Mouse (Mus musculus) gastrocnemius, postnatal 25 days (tissue): ENCODE results near the gene Setx. TPM values are rescaled to one million over a fixed set of nuclear protein-coding genes. Genes with fewer than 3 reads are reported as not detected.
A peak's percentile ranks its signal among the peaks of the same experiment; 100 is the strongest.

Experiments
- DNase-seq: peaks from one replicate; pipeline ENCODE4 v3.0.0; 2022
- total RNA-seq, 2 experiments: library from RNA; stranded (reverse); gene quantifications; 1 replicate in 1 of 2; 2 replicates in 1 of 2; pipeline ENCODE4 v1.2.3; 2021

The Setx gene
- total RNA-seq, 2 experiments from 2014 or later: 23.2 to 26.9 TPM

DNA sequence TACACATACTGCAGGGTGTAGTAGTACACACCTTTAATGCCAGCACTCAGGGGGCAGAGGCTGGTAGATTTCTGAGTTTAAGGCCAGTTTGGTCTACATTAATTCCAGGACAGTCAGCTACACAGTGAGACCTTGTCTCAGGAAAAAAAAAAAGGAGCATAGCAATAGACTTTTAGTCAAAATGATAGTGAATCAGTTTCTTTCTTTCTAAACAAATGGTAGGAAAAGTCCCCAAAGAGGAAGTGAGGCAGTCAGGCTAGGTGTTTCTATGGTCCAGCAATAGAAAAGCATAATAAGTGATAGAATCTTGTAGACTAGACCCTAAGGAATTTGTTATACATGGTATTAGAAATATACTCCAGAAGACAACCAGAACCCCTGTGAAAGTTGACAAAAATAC is 11.2 kb downstream of the Setx start:
- no peak for DNase-seq

DNA sequence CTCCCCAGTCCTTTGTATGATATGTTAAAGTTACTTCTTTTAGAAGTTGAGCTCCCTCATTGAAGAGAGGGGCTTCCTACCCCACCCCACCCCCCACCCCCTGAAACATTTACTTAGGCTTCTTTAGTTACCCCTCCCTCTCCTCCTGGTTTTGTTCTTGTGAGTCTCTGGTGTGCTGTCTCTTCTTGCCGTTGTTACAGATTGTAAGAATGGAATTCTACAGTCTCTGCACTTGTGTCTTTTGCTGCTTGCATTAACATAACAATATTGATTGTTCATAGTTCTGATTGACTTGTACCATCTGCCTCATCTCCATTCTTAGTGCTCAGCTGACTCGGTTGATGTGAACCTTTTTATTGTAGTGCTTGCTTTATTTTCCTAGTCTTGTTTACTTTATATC is 28.0 kb downstream of the Setx start:
- no peak for DNase-seq

DNA sequence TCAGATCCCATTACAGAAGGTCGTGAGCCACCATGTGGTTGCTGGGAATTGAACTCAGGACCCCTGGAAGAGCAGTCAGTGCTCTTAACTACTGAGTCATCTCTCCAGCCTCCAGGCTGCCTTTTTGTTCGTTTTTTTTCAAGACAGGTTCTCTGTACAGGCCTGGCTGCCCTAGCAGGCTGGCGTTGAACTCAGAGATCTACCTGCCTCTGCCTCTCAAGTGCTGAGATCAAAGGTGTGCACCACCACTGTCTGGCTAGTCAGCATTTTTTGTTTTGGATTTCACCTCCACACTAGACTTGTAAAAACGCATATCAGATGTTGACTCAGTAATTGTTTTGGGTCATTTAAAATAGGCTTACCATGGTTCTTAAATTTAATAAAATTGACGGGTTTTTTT is 44.1 kb downstream of the Setx start:
- no peak for DNase-seq

DNA sequence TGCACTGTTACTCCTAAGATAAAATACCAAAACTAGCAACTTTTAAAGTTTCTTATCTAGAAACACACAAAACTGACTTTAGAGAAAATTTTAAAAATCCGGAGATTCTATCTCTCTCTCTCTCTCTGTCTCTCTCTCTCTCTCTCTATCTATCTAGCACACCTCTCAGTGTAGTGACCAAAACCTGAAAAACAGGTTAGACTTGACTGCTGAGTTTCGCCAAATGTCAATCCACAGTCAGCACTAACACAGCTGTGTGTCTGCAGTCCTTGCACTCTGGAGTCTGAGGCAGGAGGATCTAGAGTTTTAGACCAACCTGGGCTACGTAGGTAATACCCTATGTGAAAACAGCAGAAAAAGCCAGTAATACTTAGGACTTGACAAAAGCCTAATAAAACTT is 50.9 kb downstream of the Setx start:
- no peak for DNase-seq

DNA sequence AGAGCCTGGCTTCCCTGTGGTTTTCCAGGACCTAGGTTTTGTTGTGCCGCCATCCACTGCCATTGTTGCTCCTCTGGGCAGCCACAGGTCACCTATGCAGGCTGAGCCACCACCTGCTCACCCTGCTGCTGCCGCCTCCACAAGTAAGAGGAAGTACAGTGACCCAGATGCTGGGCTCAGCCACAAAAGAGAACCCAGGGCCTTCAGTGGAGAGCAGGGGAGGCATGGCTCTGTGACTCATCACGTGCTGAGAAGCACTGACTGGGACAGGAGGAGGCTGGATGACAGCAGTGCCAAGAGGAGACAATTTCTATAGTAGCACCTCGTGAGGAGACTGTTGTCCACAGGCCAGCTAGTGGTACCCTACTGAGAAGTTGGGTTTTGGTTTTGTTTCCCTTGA is 55.8 kb downstream of the Setx start:
- DNase-seq: no peak

DNA sequence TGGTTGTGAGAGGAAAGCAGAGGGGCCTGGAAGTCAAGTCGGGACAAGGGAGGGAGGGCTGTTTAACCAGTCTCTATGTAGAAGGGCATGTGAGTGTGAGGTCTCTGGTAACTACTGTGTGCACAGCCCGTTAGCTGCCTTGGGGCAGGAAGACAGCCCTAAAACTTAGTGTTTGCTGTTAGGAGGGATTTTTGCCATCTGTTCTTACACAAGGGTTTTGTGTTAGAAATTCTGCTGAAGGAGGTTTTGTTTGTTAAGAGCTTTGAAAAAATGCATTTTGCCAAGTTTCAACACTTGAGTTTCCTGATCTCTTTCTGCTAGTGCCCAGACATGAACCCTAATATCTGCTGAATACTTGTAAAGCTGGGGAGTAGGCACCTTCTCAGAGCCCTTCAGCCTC is 57.1 kb downstream of the Setx start:
- DNase-seq: no peak

DNA sequence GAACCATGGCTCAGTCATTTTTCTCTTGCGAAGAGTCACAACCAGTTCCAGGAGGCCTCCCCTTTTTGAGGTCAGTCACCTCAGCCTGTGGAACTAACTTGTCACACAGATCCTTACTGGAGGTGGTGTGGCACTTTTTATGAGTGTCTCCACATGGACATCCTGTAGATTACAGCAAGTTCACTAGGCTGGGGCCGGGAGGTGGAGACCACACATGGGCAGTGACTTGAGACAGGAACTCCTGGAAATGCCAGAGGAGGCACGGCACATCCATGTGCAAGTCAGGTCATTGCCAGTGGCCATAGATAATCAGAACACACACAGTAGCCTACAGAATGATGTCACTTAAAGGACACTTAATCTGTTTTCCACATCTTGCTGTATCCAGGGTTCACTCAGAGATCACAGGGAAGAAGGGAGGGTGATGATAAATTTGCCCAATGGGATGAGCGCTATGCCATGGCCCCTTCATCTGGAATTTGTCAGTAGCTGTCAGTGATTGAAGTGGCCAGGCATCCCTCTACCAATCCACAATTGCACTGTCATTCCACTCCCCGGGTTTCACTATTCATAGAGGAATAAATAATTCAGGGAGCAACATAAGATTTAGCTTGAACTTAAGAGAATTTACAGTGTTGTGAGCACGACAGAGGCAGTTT is 59.4 kb downstream of the Setx start:
- DNase-seq: no peak

DNA sequence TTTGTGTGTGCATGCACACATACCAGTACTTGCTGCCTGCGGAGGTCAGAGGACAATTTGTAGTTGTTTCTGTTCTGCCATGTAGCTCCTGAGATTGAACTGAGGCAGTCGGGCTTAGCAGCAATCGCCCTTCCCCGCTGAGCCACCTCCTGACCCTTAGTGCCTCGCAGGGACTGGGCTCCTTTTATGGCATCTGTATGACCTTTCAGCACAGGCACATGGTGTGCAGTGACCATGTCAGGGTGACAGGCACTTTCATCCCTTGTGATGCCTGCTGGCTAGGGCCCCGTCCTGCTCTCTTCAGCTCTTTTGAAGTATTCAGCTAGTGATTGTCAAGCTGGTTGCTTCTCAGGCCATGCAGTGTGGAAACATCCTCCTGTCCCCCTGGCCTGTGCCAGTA is 62.2 kb downstream of the Setx start:
- DNase-seq: no peak

DNA sequence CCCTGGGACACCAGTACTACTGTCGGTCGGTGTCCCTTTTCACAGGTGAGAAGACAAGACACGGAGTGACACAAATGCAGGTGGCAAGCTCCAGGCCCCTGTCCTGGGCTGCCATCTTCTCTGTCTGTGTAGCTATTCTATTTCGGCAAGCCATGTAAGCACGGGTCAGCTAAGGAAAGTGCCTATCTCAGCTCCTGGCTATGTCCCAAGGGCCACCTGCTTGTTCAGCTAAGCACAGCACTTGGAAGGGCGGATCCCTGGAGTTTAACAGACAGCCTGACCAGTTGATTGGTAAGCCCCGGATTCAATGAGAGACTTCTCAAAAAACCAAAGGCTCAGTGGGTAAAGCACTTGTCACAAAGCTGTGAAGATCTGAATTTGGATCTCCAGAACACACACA is 66.4 kb downstream of the Setx start:
- no peak for DNase-seq

DNA sequence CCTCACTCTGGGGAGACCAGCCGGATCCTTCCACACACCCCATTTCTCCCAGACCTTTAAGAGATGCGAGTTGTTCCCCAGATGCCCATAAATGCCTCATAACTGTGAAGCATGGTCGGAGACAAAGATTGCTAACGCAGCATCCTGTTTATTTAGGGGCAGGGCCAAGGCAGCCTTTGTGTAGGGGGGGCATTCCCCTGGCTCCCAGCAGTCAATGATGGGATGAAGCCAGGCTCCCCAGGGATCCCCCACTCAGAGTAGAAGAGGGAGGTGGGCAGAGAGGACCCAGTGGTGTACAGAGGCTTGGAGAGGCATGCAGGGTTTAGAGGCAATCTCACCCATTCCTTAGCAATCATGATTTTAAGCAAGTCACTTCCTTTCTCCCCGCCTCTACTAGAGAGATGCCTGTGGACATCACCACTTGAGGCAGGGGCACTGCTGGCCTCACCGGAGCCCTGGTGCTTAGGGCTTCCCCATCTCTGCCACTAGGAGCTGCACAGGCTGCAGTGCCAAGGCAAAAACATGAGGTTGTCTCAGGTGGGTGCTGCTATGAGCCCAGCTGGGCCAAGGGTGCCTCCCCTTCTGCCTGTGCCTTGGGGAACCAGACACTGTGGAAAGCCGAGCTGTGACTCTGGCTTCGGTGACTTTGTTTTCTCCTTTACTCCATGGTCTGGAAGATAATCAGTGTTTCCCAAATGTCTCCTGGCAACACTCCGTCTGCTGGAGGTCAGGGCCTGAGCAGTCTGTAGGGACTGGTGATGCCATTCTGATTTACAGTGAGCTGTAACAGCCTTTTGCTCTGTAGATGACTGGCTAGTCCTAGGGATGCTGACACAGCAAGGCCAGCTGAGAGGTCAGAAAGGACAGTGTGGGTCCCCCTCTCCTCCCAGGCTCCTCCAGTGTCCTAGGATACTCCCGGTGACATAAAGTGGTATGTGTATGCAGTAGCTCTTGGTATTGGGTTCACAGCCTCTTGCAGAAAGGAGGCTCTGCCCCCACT is 67.5 kb downstream of the Setx start:
- DNase-seq: no peak

DNA sequence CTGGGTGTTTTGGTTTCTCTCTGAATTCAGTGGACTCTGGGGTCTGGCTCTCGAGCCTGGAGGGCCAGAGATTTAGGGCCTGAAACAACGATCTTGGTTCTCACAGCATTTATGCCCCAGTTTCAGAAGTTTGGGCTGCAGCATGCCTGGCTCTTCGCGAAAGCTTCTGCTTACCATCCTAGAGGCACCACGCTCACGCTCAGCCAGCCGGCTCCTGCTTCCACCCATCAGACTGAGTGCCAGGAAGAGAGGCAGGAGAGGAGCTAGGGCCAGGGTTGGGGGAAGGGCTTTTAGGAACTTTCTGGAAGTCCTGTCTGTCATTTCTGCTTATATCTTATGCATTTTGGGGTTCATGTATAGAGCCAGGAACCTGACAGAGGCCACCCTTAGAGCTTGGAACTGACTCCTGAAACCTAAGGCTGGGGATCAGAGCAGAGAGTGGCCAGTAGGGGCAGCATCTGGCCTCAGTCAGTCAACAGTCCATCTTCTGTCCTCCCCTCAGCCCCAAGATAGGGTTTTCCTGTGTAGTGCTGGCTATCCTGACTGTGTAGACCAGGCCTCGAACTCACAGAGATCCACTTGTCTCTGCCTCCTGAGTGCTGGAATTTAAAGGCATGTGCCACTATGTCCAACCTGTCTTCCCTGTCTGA is 68.8 kb downstream of the Setx start:
- DNase-seq: no peak

DNA sequence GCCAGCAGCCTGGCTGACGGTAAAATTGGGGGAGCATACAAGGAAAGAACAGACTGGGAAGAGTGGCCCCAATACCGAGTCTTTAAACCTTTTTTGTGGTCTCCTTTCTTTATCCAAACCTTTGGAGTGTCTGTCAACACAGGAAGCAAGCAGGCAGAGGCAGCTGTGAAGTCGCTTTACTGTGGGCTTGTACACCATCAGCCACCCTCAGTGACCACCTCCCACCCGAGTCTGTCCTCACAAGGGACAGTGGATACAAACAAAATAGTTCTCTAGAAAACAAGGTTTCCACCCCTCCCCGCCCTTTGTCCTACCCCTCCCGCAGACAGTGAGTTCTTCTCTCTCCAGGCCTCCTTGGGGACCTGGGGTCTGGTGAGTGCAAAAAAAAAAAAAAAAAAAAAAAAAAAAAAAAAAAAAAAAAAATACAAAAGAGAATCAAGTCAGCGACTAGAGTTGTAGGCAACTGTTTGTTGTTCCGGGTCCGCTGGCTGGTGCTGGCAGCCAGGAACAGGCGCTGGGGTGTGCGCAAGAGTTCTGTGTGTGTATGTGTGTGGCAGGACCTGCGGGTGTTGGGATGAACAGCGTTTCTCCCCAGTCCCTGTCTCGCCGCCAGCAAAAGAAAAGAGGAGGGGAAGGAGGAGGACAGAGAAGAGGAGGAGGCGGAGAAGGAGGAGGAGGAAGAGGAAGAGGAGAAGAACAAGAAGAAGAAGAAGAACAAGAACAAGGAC is 70.0 kb downstream of the Setx start:
- DNase-seq: no peak

DNA sequence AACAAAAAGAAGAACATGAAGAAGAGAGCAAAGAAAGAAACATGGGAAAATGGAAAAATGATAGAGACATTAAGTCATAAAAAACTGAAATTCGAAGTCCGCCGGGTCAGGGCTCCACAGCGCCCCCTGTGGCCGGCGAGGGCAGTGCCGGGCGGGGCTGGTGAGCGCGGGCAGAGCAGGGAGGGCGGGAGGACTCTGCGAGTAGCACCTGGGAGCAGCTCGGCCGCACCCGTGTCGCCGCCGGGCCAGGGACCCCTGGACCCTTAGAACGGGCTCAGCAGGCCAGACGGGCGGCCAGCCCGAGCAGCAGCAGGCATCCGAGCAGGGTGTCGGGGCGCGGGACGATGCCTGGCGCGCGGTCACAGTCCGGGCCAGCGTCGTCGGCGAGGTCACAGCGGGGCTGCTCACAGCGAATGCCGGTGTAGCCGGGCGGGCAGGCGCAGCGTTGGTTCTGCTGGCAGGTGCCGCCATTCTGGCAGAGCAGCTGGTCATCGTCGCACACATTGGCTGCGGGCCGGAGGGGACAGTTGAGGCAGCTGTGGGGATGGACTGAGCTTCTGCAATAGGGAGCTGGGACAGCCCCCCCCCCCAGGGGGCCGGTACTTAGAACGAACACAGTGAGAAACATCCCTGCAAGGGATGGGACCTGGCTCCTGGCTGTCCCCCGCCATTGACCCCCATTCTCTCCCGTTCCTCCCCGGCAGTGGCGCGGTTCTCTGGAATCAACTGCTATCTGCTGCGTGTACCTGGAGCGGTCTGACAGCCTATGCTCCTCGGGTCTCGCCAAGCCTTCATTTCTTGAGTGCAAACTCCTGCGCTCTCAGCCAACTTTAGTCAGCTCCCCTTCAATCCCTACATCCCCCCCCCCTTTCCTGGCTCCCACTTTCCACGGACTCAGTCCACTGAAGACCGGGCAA is 70.8 kb downstream of the Setx start:
- DNase-seq: peak; percentile 58

DNA sequence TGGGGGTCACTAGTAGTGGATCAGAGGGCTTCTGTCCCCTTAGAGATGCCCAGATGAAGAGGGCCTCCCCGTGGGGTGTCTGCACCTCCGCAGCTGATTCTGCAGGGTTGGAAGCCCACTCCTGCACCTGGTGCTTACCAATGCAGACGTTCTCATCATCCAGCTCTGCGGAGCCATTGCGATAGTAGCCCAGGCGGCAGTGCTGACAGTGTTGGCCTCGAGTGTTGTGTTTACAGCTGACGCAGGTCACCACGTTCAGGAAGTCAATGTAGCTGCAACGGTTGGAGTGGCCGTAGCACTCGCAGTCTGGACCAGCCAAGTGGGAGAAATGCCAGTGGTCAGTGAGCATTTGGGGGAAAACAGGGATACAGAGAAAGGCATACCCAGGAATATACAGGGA is 72.9 kb downstream of the Setx start:
- DNase-seq: no peak

DNA sequence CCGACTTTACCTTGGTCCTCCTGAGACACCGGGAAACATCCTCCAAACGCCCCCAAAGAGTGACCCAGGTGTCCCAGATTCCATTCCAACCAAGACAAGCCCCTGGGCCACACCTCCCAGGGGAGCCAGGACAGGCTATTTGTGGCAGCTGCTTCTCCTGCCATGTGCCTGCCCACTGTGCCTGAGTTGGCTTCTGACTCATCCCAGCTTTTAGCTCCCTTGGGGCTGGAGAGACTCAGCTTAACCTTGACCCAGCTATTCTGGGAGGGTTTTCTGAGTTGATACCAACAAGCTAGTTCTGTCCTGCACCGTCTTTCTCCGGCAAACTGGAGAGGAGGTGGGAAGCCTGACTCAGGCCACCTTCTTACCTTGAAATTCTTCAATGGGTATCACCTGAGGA is 74.5 kb downstream of the Setx start:
- peak; percentile 48 for DNase-seq

DNA sequence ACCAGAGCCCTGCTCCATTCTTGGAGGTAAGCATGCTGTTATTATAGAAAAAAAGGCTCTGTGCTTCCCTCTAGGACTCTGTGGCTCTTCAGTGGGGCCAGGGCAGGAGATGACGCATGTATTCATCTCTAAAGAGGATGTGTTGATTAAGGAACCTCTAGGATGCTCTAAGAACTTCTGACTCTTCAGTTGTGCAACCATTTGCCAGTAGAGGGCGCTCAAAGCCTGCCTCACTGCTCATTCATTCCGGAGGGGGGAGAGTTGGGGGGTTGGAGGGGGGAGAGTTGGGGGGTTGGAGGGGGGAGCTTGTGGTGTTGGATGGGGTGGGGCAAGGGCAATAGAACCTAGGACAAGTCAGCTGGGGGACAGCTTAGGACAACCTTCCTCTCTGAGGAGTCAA is 75.9 kb downstream of the Setx start:
- DNase-seq: no peak

DNA sequence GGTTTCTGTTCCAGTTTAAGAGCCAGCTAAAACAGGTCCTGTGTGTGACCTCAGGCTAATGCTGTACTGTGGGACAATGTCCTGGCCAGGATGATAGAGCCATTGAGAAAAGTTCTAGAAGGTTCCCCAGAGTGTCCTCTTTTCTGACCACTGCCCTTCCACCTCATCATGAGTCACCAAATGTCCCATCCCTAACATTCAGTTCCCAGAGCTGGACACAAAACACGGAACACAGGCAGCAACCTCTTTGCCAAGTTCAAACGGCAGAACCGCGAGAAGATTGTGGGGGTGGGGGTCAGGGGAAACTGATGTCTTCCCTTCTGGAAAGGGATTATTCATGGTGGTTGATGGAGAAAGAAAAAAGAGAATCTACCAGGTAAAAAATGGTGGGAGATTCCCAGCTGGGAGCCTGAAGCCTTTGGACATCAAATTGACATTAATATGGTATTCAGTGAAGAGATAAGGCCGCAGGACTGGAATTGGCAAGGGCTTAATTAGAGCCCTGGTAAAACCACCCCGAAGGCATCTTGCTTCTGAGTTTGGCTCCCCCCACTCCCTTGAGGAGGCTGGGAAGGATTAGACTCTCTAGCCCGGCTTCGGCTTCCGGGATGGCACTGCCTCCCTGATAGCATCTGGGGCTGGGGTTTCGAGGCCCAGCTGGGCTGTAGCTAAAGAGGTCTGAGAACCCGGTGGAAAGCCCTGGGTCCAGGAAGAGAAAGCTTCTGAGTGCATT is 77.4 kb downstream of the Setx start:
- DNase-seq: no peak

DNA sequence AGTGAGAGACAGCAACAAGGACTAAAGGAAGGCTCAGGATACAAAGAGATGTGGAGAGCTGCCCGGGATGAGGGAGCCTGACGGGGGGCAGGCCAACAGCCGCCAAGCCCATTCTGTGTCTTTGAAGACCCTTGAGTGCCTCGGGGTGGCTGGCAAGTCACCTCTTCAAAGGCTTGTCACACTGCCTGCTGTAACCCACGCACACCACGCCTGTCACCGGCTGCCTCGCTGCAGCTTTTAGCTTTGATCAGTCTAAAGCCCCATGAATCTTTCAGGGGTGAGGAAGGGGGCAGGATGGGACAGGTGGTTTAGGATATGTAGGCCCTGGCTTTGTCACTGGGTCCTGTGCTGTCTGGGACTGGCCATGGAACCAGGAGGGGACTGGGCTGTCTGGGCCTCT is 82.2 kb downstream of the Setx start:
- DNase-seq: no peak

DNA sequence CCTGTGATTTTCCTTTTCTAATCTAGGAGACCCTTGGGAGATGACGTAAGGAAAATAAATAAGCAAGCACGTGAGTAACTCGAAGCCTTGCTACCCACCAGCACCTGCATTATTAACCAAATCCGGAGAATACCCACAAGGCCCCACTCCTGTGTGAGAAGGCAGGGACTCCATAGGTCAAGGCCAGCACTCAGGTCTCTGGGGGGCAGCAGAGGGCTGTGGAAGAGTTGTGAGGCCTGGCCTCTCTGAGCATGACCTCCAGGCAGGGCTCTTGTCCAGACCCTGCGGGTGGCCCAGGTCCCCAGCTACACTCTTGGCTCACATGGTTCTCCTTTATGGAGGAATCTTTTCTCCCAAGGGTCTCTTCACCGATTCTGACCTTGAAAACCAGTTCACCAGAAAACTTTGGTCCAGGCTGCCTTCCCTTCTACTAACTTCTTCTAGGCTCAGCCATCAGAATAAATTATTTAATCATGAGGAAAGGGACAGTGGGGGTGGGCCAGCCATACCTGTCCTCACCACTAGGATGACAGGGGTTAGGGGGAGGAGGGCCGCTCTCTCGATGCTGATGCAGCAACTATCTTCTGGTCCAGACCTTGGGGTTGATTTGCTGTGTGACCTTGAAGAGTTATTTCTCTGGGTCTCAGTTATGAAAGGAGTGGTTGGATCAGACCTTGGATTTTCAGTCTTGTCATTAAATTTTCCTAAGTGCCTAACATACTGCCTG is 92.5 kb downstream of the Setx start:
- DNase-seq: peak; percentile 75

DNA sequence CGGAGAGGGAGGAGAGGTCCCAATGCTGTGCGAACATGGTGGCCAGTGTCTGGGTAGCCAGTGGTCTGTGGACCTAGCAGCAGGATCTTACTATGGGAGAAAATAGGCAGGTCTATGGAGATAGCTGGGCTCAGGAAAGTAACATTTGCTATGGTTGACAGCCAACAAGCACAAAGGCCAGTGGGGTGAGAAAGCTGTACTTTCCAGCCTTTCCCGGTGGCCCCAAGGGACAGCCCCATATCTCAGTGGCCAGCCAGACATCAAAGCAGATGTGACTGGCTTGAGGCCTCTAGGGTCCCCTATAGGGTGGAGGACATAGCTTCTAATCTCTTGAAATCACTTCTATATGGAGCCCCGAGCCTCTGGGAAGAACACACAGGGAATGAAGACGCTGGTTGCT is 93.1 kb downstream of the Setx start:
- no peak for DNase-seq
